Mouse (Mus musculus) testis, adult 2 months (tissue): Measurements from ENCODE around the gene Gm12830. TPM values are rescaled to one million over a fixed set of nuclear protein-coding genes. Genes with fewer than 3 reads are reported as not detected.

Experiments used
- H3K27ac ChIP-seq: fragments of 200-500 bp; 2 replicates; pipeline ENCODE4 v1.5.1; 2012; ENCODE audit warnings: low read depth, low read length; ENCODE audit not compliant: control insufficient read depth, insufficient read depth
- H3K27me3 ChIP-seq: fragments of 200-500 bp; 2 replicates; pipeline ENCODE4 v1.6.1; 2012; ENCODE audit warnings: mild to moderate bottlenecking, low read length, moderate library complexity; ENCODE audit not compliant: control insufficient read depth, insufficient read depth
- H3K36me3 ChIP-seq: fragments of 200-500 bp; 2 replicates; pipeline ENCODE4 v1.6.1; 2012; ENCODE audit warnings: mild to moderate bottlenecking, low read length; ENCODE audit not compliant: control insufficient read depth, insufficient read depth
- H3K4me1 ChIP-seq: fragments of 200-500 bp; 2 replicates; pipeline ENCODE4 v1.6.1; 2012; ENCODE audit warnings: low read length; ENCODE audit not compliant: control insufficient read depth, insufficient read depth
- H3K4me3 ChIP-seq: fragments of 200-500 bp; 2 replicates; pipeline ENCODE4 v1.5.1; 2012; ENCODE audit warnings: low read depth, mild to moderate bottlenecking, low read length, moderate library complexity, mixed read lengths; ENCODE audit not compliant: control insufficient read depth
- CTCF ChIP-seq: fragments of 200-500 bp; IDR thresholded peaks from 2 replicates; pipeline ENCODE4 v1.5.1; 2012; ENCODE audit warnings: low read depth, mild to moderate bottlenecking, inconsistent platforms, low read length, moderate library complexity; ENCODE audit not compliant: control insufficient read depth, insufficient read depth, insufficient replicate concordance
- POLR2A ChIP-seq: fragments of 200-500 bp; IDR thresholded peaks from 2 replicates; pipeline ENCODE4 v1.6.1; 2012; ENCODE audit warnings: low read depth, mild to moderate bottlenecking, inconsistent platforms, low read length, moderate library complexity; ENCODE audit not compliant: control insufficient read depth
- polyA plus RNA-seq: library from polyadenylated mRNA; depleted of rRNA; stranded (reverse); fragments of >200 nt; gene quantifications from 2 replicates; pipeline ENCODE4 v1.2.3, GENCODE M21; 2012; rRNA removed

The Gm12830 gene
- polyA plus RNA-seq, 1 experiment, result not detected

- no peak overlapping the region for H3K4me3 ChIP-seq
These were observed 79.5 kb downstream of the Gm12830 start for GRCm38 (mm10) chr4:114900866-114901642.

GRCm38 (mm10) chr4:114901643-114902351 lies 80.3 kb downstream of the Gm12830 start:
- no peaks in the 10 kb centered on the region for H3K36me3 ChIP-seq
- H3K27me3 ChIP-seq, result no peaks in the 10 kb centered on the region; the same call in 1 of the 2 replicates
- no peak overlapping the region for H3K27ac ChIP-seq
- peaks cover 4% of the 10 kb centered on the region for H3K4me1 ChIP-seq
- no peak overlapping the region for H3K4me3 ChIP-seq
- TF ChIP-seq CTCF (no peak), POLR2A (no peak)

More at GRCm38 (mm10) chr4:114900866-114901642, 79.5 kb downstream of the Gm12830 start:
- Histone ChIP-seq H3K4me1 (peaks cover 4% of the 10 kb centered on the region), H3K27ac (no peak overlapping the region), H3K36me3 (no peaks in the 10 kb centered on the region), H3K27me3 (no peaks in the 10 kb centered on the region; the same call in 1 of the 2 replicates)
- TF ChIP-seq POLR2A (no peak), CTCF (no peak)

GRCm38 (mm10) chr4:114902641-114903421 lies 81.3 kb downstream of the Gm12830 start:
- TF ChIP-seq CTCF (no peak), POLR2A (no peak)
- H3K27ac ChIP-seq, result no peak overlapping the region
- H3K4me3 ChIP-seq, result no peak overlapping the region
- peaks cover 10% of the 10 kb centered on the region for H3K4me1 ChIP-seq
- H3K36me3 ChIP-seq, result no peaks in the 10 kb centered on the region
- peaks cover 6% of the 10 kb centered on the region; the same call in 1 of the 2 replicates for H3K27me3 ChIP-seq

- H3K36me3 ChIP-seq, result no peaks in the 10 kb centered on the region
- no peak overlapping the region for H3K4me3 ChIP-seq
- peaks cover 14% of the 10 kb centered on the region for H3K4me1 ChIP-seq
- TF ChIP-seq CTCF, result no peak
- no peak for TF ChIP-seq POLR2A
- no peak overlapping the region for H3K27ac ChIP-seq
- peaks cover 6% of the 10 kb centered on the region for H3K27me3 ChIP-seq
These were observed 81.9 kb downstream of the Gm12830 start for GRCm38 (mm10) chr4:114903422-114903782.

- H3K4me3 ChIP-seq, result no peak overlapping the region
- H3K27ac ChIP-seq, result no peak overlapping the region
- H3K27me3 ChIP-seq, result peaks cover 6% of the 10 kb centered on the region
- TF ChIP-seq CTCF (no peak), POLR2A (no peak)
- peaks cover 18% of the 10 kb centered on the region for H3K4me1 ChIP-seq
- no peaks in the 10 kb centered on the region for H3K36me3 ChIP-seq
These were observed 84.0 kb downstream of the Gm12830 start for GRCm38 (mm10) chr4:114905501-114905900.

Other genes with a start within 250 kb of the Gm12830 start
- 0.22 and 0.37 TPM in 2 replicates for gene Foxd2, start 87.2 kb downstream of the Gm12830 start, polyA plus RNA-seq
- gene Foxe3, start 104.3 kb downstream of the Gm12830 start, polyA plus RNA-seq, result 0.95 and 1.3 TPM in 2 replicates
- 2.4 and 2.8 TPM in 2 replicates for gene Cmpk1, start 165.5 kb downstream of the Gm12830 start, polyA plus RNA-seq
- gene Stil, start 178.4 kb downstream of the Gm12830 start, polyA plus RNA-seq, result 8.5 and 10.2 TPM in 2 replicates
- 0.90 and 1.3 TPM in 2 replicates for gene Tal1, start 234.7 kb downstream of the Gm12830 start, polyA plus RNA-seq